Mouse (Mus musculus) embryonic facial prominence, embryonic 11.5 days (tissue): ENCODE data around the gene Eif5. TPM values are rescaled to one million over a fixed set of nuclear protein-coding genes. Genes with fewer than 3 reads are reported as not detected.

ENCODE experiments used
- ATAC-seq: fragments of 200-750 bp; cut with Nextera tagmentation; replicated peaks from 2 replicates; pipeline ENCODE4 v1.8.0; 2017; ENCODE audit warnings: low read depth; ENCODE audit not compliant: insufficient number of reproducible peaks, low FRiP score, low TSS enrichment
- DNase-seq: peaks from one replicate; pipeline ENCODE4 v3.0.0-alpha.2; 2015; ENCODE audit warnings: low spot score
- H3K27ac ChIP-seq: fragments of 300-500 bp; sonication (generic); replicated peaks from 2 replicates; pipeline ENCODE4 v1.5.1; 2014; ENCODE audit warnings: mild to moderate bottlenecking, low read depth, low read length, control low read depth
- H3K27me3 ChIP-seq: fragments of 300-500 bp; sonication (generic); 2 replicates; pipeline ENCODE4 v1.6.1; 2014; ENCODE audit warnings: mild to moderate bottlenecking, low read length, moderate library complexity, mixed read lengths; ENCODE audit not compliant: control insufficient read depth, insufficient read depth
- H3K36me3 ChIP-seq: fragments of 300-500 bp; sonication (generic); replicated peaks from 2 replicates; pipeline ENCODE4 v1.6.1; 2014; ENCODE audit warnings: low read depth, mild to moderate bottlenecking, low read length, moderate library complexity, mixed read lengths; ENCODE audit not compliant: control insufficient read depth, insufficient read depth
- H3K4me1 ChIP-seq: fragments of 300-500 bp; sonication (generic); 2 replicates; pipeline ENCODE4 v1.6.1; 2014; ENCODE audit warnings: low read length, mixed read lengths; ENCODE audit not compliant: control insufficient read depth, insufficient read depth
- H3K4me2 ChIP-seq: fragments of 300-500 bp; sonication (generic); 2 replicates; pipeline ENCODE4 v1.6.1; 2014; ENCODE audit warnings: low read depth, mild to moderate bottlenecking, control low read depth, low read length, moderate library complexity
- H3K4me3 ChIP-seq: fragments of 300-500 bp; sonication (generic); 2 replicates; pipeline ENCODE4 v1.5.1; 2014; ENCODE audit warnings: low read depth, low read length, control low read depth
- H3K9ac ChIP-seq: fragments of 300-500 bp; sonication (generic); replicated peaks from 2 replicates; pipeline ENCODE4 v1.6.1; 2014; ENCODE audit warnings: mild to moderate bottlenecking, control low read depth, low read length
- H3K9me3 ChIP-seq: fragments of 300-500 bp; sonication (generic); replicated peaks from 2 replicates; pipeline ENCODE4 v1.6.1; 2016; ENCODE audit warnings: mild to moderate bottlenecking, low read length, inconsistent platforms, mixed read lengths; ENCODE audit not compliant: control insufficient read depth
- WGBS: fragments of 180-500 bp; shearing (Covaris S2); extraction: QIAGEN DNeasy Blood & Tissue Kit; methylation state at CpG from one replicate; pipeline ENCODE4 v1.1.7; 2014; 5-methylcytosine and 5-hydroxymethylcytosine counted together
- polyA plus RNA-seq: library from polyadenylated mRNA; unstranded; fragments of >200 nt; fragmentation: Nextera tagmentation; extraction: Ambion mirVana; gene quantifications from 2 replicates; pipeline ENCODE4 v1.2.1, GENCODE M21; 2014

The Eif5 gene
- polyA plus RNA-seq: 690 and 721 TPM in 2 replicates

- Histone ChIP-seq H3K27ac (peak within 1 kb of the TSS; percentile 94), H3K4me3 (peak within 1 kb of the TSS; percentile 99), H3K27me3 (no peaks in the 10 kb centered on the region), H3K9me3 (no peaks in the 10 kb centered on the region), H3K36me3 (peaks cover 7% of the 10 kb centered on the region), H3K4me2 (peak within 1 kb of the TSS; percentile 63), H3K4me1 (no peaks in the 10 kb centered on the region), H3K9ac (peak within 1 kb of the TSS; percentile 99)
- ATAC-seq (peak; percentile 99), DNase-seq (peak; percentile 99)
- under 1% methylated on average over 32 of the region's 47 CpGs for WGBS
Measured at GRCm38 (mm10) chr12:111537796-111538291, at the start of gene Eif5. Gene Eif5, plus strand, starts transcription at chr12:111538016.

DNA sequence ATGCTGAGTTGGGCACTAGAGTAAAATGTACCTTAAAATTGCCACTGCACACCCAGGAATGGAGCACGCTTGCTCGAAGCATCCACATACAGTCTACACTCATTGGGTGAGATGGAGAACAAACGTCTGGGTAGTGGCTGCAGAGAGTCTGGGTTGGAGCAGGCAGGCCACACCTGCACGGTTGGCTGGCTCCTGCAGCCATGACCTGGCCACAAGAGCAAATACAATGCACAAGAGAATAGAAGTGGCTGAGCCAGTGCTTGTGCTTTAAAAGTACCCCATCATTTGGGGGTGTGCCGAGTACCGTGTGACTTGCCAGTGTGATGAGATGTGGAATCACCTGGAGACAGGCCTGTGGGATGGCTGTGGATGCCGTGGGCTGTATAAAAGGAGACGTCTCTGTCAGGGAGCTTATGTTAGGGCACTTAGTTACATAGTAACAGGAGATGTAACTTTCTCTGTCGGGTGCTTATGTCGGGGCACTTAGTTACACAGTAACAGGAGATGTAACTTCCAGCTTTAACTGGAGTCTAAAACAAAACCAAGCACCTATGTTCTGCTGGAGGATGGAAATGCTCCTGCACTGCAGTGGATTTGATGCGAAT is 48.5 kb upstream of the Eif5 start:
- 65% methylated on average over 11 of the region's 11 CpGs for WGBS
- DNase-seq (no peak), ATAC-seq (no peak)
- H3K4me2 ChIP-seq: no peak overlapping the region
- H3K27ac ChIP-seq: no peak overlapping the region
- H3K36me3 ChIP-seq: no peaks in the 10 kb centered on the region
- H3K9ac ChIP-seq: no peak overlapping the region
- H3K9me3 ChIP-seq: no peaks in the 10 kb centered on the region
- no peaks in the 10 kb centered on the region; the same call in 1 of the 2 replicates for H3K27me3 ChIP-seq
- H3K4me1 ChIP-seq: peaks cover 3% of the 10 kb centered on the region
- no peak overlapping the region for H3K4me3 ChIP-seq

DNA sequence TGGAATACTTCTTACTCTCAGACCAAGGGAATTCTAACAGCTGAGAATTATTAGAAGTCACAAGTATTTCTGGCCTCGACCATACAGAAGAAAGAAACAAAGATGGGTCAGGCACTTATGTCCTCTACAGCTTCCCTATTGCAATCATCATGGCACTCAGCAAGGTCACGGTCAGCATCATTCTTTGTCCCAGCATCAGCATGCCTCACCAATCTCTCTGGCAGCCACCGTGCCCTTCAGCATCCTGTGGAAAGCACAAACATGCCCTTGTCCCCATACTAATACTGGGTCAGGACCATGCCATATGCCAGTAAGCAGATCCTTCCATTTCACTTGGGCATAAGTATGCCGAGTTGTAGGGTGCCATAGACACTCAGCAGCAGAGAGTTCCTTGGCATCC is 42.9 kb upstream of the Eif5 start:
- no peak for DNase-seq
- H3K4me2 ChIP-seq: no peak overlapping the region
- H3K27ac ChIP-seq: no peak overlapping the region
- no peaks in the 10 kb centered on the region for H3K36me3 ChIP-seq
- no peak for ATAC-seq
- H3K4me1 ChIP-seq: no peaks in the 10 kb centered on the region
- H3K27me3 ChIP-seq: no peaks in the 10 kb centered on the region
- H3K9ac ChIP-seq: no peak overlapping the region
- H3K9me3 ChIP-seq: no peaks in the 10 kb centered on the region
- 71% methylated on average over 4 of the region's 4 CpGs for WGBS
- H3K4me3 ChIP-seq: no peak overlapping the region

DNA sequence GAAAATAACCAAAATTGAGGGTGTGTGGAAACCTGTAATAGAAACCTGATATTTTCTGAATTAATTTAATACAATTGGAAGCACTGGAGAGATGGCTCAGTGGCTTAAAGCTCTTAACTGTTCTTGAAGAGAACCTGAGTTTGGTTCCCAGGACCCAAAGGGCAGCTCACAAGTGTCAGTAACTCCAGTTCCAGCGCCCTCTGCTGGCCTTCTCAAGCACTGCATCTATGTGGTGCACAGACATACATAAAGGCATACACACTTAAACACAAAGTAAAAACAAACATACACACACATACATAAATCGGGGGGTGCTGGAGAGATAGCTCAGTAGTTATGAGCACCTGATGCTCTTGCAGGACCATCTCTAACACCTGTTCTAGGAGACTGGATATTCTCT is 40.7 kb upstream of the Eif5 start:
- ATAC-seq (no peak), DNase-seq (no peak)
- H3K4me1 ChIP-seq: no peaks in the 10 kb centered on the region
- H3K4me2 ChIP-seq: no peak overlapping the region
- no peaks in the 10 kb centered on the region for H3K36me3 ChIP-seq
- no peaks in the 10 kb centered on the region for H3K9me3 ChIP-seq
- H3K27me3 ChIP-seq: no peaks in the 10 kb centered on the region
- WGBS: 51% methylated on average over 2 of the region's 2 CpGs
- H3K4me3 ChIP-seq: no peak overlapping the region
- H3K27ac ChIP-seq: no peak overlapping the region
- H3K9ac ChIP-seq: no peak overlapping the region

DNA sequence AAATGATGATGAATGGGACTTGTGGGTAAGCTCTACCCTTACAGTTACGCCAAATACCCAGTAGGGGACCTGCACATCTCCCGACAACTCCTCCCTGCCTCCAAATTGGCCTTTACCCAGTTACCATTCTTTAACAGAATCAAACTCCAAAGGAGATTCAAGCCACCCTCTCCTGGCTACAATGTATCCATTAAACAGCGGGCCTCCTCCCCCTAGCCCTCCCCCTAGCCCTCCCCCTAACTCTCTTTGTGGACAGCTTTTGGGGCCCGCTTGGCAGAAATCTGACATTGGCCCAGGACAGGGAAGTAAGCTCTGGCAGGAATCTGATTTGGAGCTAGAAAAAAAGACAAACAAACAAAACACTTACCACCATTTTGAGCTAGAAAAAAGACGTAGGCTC is 38.2 kb upstream of the Eif5 start:
- Histone ChIP-seq H3K27me3 (no peaks in the 10 kb centered on the region), H3K9me3 (no peaks in the 10 kb centered on the region), H3K36me3 (no peaks in the 10 kb centered on the region), H3K4me2 (no peak overlapping the region), H3K27ac (no peak overlapping the region), H3K9ac (no peak overlapping the region), H3K4me1 (no peaks in the 10 kb centered on the region), H3K4me3 (no peak overlapping the region)
- DNase-seq: no peak
- ATAC-seq: no peak
- 64% methylated on average over 5 of the region's 5 CpGs for WGBS

GRCm38 (mm10) chr12:111500725-111501124 is 37.1 kb upstream of the Eif5 start:
- ATAC-seq (peak; percentile 63; the same call in 1 of the 2 replicates), DNase-seq (peak; percentile 39)
- H3K9me3 ChIP-seq: no peaks in the 10 kb centered on the region
- H3K4me1 ChIP-seq: no peaks in the 10 kb centered on the region
- H3K27me3 ChIP-seq: no peaks in the 10 kb centered on the region
- no peak overlapping the region; the same call in 1 of the 2 replicates for H3K9ac ChIP-seq
- no peak overlapping the region for H3K27ac ChIP-seq
- WGBS: 18% methylated on average over 5 of the region's 5 CpGs
- H3K36me3 ChIP-seq: no peaks in the 10 kb centered on the region
- H3K4me3 ChIP-seq: no peak overlapping the region
- H3K4me2 ChIP-seq: no peak overlapping the region

- 80% methylated on average over 12 of the region's 12 CpGs for WGBS
- DNase-seq: no peak
Measured at GRCm38 (mm10) chr12:111503063-111503567, 34.7 kb upstream of the Eif5 start.

DNA sequence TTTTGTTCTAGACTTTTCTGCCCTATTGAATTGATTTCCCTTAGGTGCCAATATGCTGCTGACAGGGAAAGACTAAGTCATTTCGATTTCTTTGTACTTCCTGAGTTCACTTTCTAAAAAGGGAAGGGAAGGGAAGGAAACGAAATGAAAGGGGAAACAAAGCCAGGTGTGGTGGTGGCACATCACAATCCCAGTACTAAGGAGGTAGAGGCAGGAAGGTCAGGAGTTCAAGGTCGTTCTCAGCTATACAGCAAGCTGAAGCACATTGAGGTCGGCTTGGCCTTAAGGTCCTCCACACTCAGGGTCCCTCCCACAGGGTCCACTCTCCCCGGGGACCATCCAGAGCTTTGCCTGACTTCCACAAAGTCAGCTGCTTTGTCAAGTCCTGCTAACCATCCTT is 34.2 kb upstream of the Eif5 start:
- Histone ChIP-seq H3K9me3 (no peaks in the 10 kb centered on the region), H3K27me3 (no peaks in the 10 kb centered on the region), H3K4me2 (no peak overlapping the region), H3K27ac (no peak overlapping the region), H3K36me3 (no peaks in the 10 kb centered on the region), H3K4me1 (no peaks in the 10 kb centered on the region), H3K9ac (no peak overlapping the region), H3K4me3 (no peak overlapping the region)
- DNase-seq: no peak
- ATAC-seq: no peak
- WGBS: 71% methylated on average over 5 of the region's 5 CpGs

More at GRCm38 (mm10) chr12:111503063-111503567, 34.7 kb upstream of the Eif5 start:
- ATAC-seq: no peak
- Histone ChIP-seq H3K4me1 (no peaks in the 10 kb centered on the region), H3K9me3 (no peaks in the 10 kb centered on the region), H3K4me3 (no peak overlapping the region), H3K4me2 (no peak overlapping the region), H3K9ac (no peak overlapping the region), H3K27ac (no peak overlapping the region), H3K36me3 (no peaks in the 10 kb centered on the region), H3K27me3 (no peaks in the 10 kb centered on the region)
